14 mouse cellular contexts compared by ENCODE assay signal in genomic region chr12:99498189-99498977, GRCm38 (mm10).
A peak's percentile ranks its signal among the peaks of the same experiment; 100 is the strongest.
DNase-seq lines count a peak whose midpoint lies in the region; ATAC-seq and TF ChIP-seq lines count a peak whose summit lies in the region.
"Had no signal": no experiment of that assay in that cellular context is flagged by ENCODE, and none has a peak within 500 bp of the region (broad histone marks: within the 10 kb centered on the region; RNA-seq: fewer than 3 reads in every experiment).

No protein-coding gene starts in this region.

- peaks cover 22% of the 10 kb centered on the region for H3K4me1 ChIP-seq in hindbrain, embryonic 10.5 days (replicated peaks)
- H3K4me1 ChIP-seq in midbrain, embryonic 11.5 days (ENCODE audit: control insufficient read depth, insufficient read depth, low read length), result peaks cover 15% of the 10 kb centered on the region
- H3K4me1 ChIP-seq in neural tube, embryonic 15.5 days, result peaks cover 15% of the 10 kb centered on the region
- H3K4me1 ChIP-seq: heart, embryonic 12.5 days; kidney, embryonic 15.5 days had no signal

- 0 out of 2 replicates have a peak, but pooled peaks cover 3% of the 10 kb centered on the region for H3K36me3 ChIP-seq in hindbrain, embryonic 10.5 days
- H3K36me3 ChIP-seq in midbrain, embryonic 11.5 days (ENCODE audit: control insufficient read depth, insufficient read depth, low read length), result no peaks in the 10 kb centered on the region
- no peaks in the 10 kb centered on the region for H3K36me3 ChIP-seq in neural tube, embryonic 15.5 days
- H3K36me3 ChIP-seq: G1E; heart, embryonic 12.5 days; kidney, embryonic 15.5 days had no signal

- ATAC-seq in midbrain, embryonic 11.5 days (ENCODE audit: low FRiP score), result 0 out of 2 replicates have a peak, but pooled peaks have one; percentile 30
- ATAC-seq in neural tube, embryonic 15.5 days (ENCODE audit: low FRiP score), result peak; percentile 35; the same call in 1 of the 2 replicates

- no peak for DNase-seq in layer of hippocampus, adult 2 months (ENCODE audit: low spot score in 2 of 2)
- DNase-seq in layer of hippocampus, adult 9-10 months (ENCODE audit: low spot score), result no peak
- DNase-seq in hindbrain, embryonic 10.5 days (ENCODE audit: low spot score), result peak; percentile 10
- DNase-seq in midbrain, embryonic 11.5 days (ENCODE audit: low spot score, missing footprints), result peak; percentile 89
- no peak for DNase-seq in kidney, postnatal 4 days
- DNase-seq in kidney, postnatal 14 days, result no peak
- no peak for DNase-seq in heart, postnatal 4 days
- DNase-seq: gastrocnemius, postnatal 10 days; lung, embryonic 14.5 days had no signal

- H3K9ac ChIP-seq in midbrain, embryonic 11.5 days (ENCODE audit: low read length), result peak overlapping the region; percentile 28; the same call in 1 of the 2 replicates
- peak overlapping the region; percentile 31; the same call in 1 of the 2 replicates for H3K9ac ChIP-seq in neural tube, embryonic 15.5 days (replicated peaks)
- H3K9ac ChIP-seq: heart, embryonic 12.5 days; kidney, embryonic 15.5 days; lung, embryonic 14.5 days had no signal

- H3K4me2 ChIP-seq in midbrain, embryonic 11.5 days, result peak overlapping the region; percentile 14; the same call in 1 of the 2 replicates
- peak overlapping the region; percentile 48 for H3K4me2 ChIP-seq in neural tube, embryonic 15.5 days
- H3K4me2 ChIP-seq: heart, embryonic 12.5 days; kidney, embryonic 15.5 days; lung, embryonic 14.5 days had no signal

- no peaks in the 10 kb centered on the region for H3K27me3 ChIP-seq in hindbrain, embryonic 10.5 days (ENCODE audit: insufficient read depth, poor library complexity, severe bottlenecking)
- no peaks in the 10 kb centered on the region for H3K27me3 ChIP-seq in midbrain, embryonic 11.5 days (ENCODE audit: control insufficient read depth, insufficient read depth, low read length)
- H3K27me3 ChIP-seq in neural tube, embryonic 15.5 days (replicated peaks), result no peaks in the 10 kb centered on the region
- H3K27me3 ChIP-seq: heart, embryonic 12.5 days; kidney, embryonic 15.5 days; megakaryocyte, embryonic 14.5 days had no signal

- 45% methylated on average over 18 of the region's 18 CpGs for WGBS in hindbrain, embryonic 10.5 days
- 46% methylated on average over 18 of the region's 18 CpGs for WGBS in midbrain, embryonic 11.5 days
- WGBS in neural tube, embryonic 15.5 days, result 28% methylated on average over 18 of the region's 18 CpGs

- H3K4me3 ChIP-seq in layer of hippocampus, adult 2 months, result peak overlapping the region; percentile 36
- H3K4me3 ChIP-seq in hindbrain, embryonic 10.5 days, result peak overlapping the region; percentile 31
- H3K4me3 ChIP-seq in midbrain, embryonic 11.5 days (ENCODE audit: low read depth, low read length), result no peak overlapping the region
- 0 out of 2 replicates have a peak overlapping the region, but pooled peaks have one; percentile 0 for H3K4me3 ChIP-seq in neural tube, embryonic 15.5 days (replicated peaks)
- H3K4me3 ChIP-seq: heart, embryonic 12.5 days; kidney, embryonic 15.5 days; megakaryocyte, embryonic 14.5 days had no signal

- no peak for TF ChIP-seq CTCF in layer of hippocampus, adult 2 months (conservative IDR thresholded peaks at IDR 0.05)

- peak overlapping the region; percentile 75 for H3K27ac ChIP-seq in layer of hippocampus, adult 2 months
- peak overlapping the region; percentile 72 for H3K27ac ChIP-seq in hindbrain, embryonic 10.5 days
- H3K27ac ChIP-seq in midbrain, embryonic 11.5 days (ENCODE audit: low read depth, low read length), result no peak overlapping the region
- H3K27ac ChIP-seq in neural tube, embryonic 15.5 days (replicated peaks), result peak overlapping the region; percentile 61
- H3K27ac ChIP-seq: kidney, embryonic 15.5 days had no signal

- H3K9me3 ChIP-seq in hindbrain, embryonic 10.5 days, result no peaks in the 10 kb centered on the region; the same call in 1 of the 2 replicates
- no peaks in the 10 kb centered on the region; the same call in 1 of the 2 replicates for H3K9me3 ChIP-seq in midbrain, embryonic 11.5 days (ENCODE audit: control insufficient read depth, low read length)
- no peaks in the 10 kb centered on the region for H3K9me3 ChIP-seq in neural tube, embryonic 15.5 days (replicated peaks)
- H3K9me3 ChIP-seq: kidney, embryonic 15.5 days had no signal

Comparison
In these comparisons a context has a peak if more than half of its experiments do, and no peak if none do; other contexts are left out.
1. DNase-seq: peak in hindbrain, embryonic 10.5 days (single experiment) and midbrain, embryonic 11.5 days (single experiment); none in layer of hippocampus, adult 2 months (0 of 2), layer of hippocampus, adult 9-10 months (single experiment), kidney, postnatal 4 days (0 of 2), kidney, postnatal 14 days (single experiment) and heart, postnatal 4 days (single experiment).